Mouse (Mus musculus) liver, embryonic 11.5 days (tissue): ENCODE data around the gene Poldip2. TPM values are rescaled to one million over a fixed set of nuclear protein-coding genes. Genes with fewer than 3 reads are reported as not detected.

Experiments used
- ATAC-seq: fragments of 200-750 bp; cut with Nextera tagmentation; replicated peaks from 2 replicates; pipeline ENCODE4 v1.8.0; 2017; ENCODE audit warnings: moderate number of reproducible peaks, mild to moderate bottlenecking, moderate TSS enrichment, moderate library complexity; ENCODE audit not compliant: low FRiP score
- DNase-seq: peaks from one replicate; pipeline ENCODE4 v3.0.0-alpha.2; 2017; ENCODE audit warnings: low spot score
- H3K27ac ChIP-seq: fragments of 300-500 bp; sonication (generic); 2 replicates; pipeline ENCODE4 v1.5.1; 2014; ENCODE audit warnings: mild to moderate bottlenecking, low read depth, low read length, control low read depth
- H3K27me3 ChIP-seq: fragments of 300-500 bp; sonication (generic); replicated peaks from 2 replicates; pipeline ENCODE4 v1.6.1; 2014; ENCODE audit warnings: low read length, mixed read lengths; ENCODE audit not compliant: control insufficient read depth, insufficient read depth
- H3K36me3 ChIP-seq: fragments of 300-500 bp; sonication (generic); 2 replicates; pipeline ENCODE4 v1.6.1; 2014; ENCODE audit warnings: mild to moderate bottlenecking, low read length, moderate library complexity, mixed read lengths; ENCODE audit not compliant: control insufficient read depth, insufficient read depth
- H3K4me1 ChIP-seq: fragments of 300-500 bp; sonication (generic); replicated peaks from 2 replicates; pipeline ENCODE4 v1.6.1; 2014; ENCODE audit warnings: low read length, mixed read lengths; ENCODE audit not compliant: control insufficient read depth, insufficient read depth
- H3K4me2 ChIP-seq: fragments of 300-500 bp; sonication (generic); 2 replicates; pipeline ENCODE4 v1.6.1; 2014; ENCODE audit warnings: mild to moderate bottlenecking, control low read depth, moderate library complexity
- H3K4me3 ChIP-seq: fragments of 300-500 bp; sonication (generic); 2 replicates; pipeline ENCODE4 v1.5.1; 2014; ENCODE audit warnings: low read depth, low read length, control low read depth
- H3K9ac ChIP-seq: fragments of 300-500 bp; sonication (generic); 2 replicates; pipeline ENCODE4 v1.6.1; 2014; ENCODE audit warnings: low read depth, low read length, control low read depth
- H3K9me3 ChIP-seq: fragments of 300-500 bp; sonication (generic); 2 replicates; pipeline ENCODE4 v1.6.1; 2016; ENCODE audit warnings: low read length, inconsistent platforms, mixed read lengths; ENCODE audit not compliant: control insufficient read depth
- WGBS: fragments of 180-500 bp; shearing (Covaris S2); extraction: QIAGEN DNeasy Blood & Tissue Kit; methylation state at CpG from one replicate; pipeline ENCODE4 v1.1.7; 2014; 5-methylcytosine and 5-hydroxymethylcytosine counted together
- polyA plus RNA-seq: library from polyadenylated mRNA; unstranded; fragments of >200 nt; fragmentation: Nextera tagmentation; extraction: Ambion mirVana; gene quantifications from 2 replicates; pipeline ENCODE4 v1.2.1, GENCODE M21; 2014

Gene Poldip2
- polyA plus RNA-seq, 1 experiment from 2014 or later: 151 TPM

- Histone ChIP-seq H3K27me3 (peaks cover 57% of the 10 kb centered on the region), H3K9me3 (no peaks in the 10 kb centered on the region), H3K36me3 (no peaks in the 10 kb centered on the region), H3K4me2 (peak within 1 kb of the TSS; percentile 93), H3K4me1 (peaks cover 7% of the 10 kb centered on the region), H3K27ac (peak within 1 kb of the TSS; percentile 57), H3K4me3 (peak within 1 kb of the TSS; percentile 54), H3K9ac (peak within 1 kb of the TSS; percentile 25; the same call in 1 of the 2 replicates)
- ATAC-seq (no peak), DNase-seq (no peak)
- WGBS: 51% methylated on average over 7 of the region's 7 CpGs
Measured at GRCm38 (mm10) chr11:78499004-78499403, 13.0 kb upstream of the Poldip2 start, which contains the start of gene Vtn. TSS of gene Vtn (plus strand) at chr11:78499091.

GRCm38 (mm10) chr11:78499543-78499942, 12.4 kb upstream of the Poldip2 start:
- 39% methylated on average over 16 of the region's 16 CpGs for WGBS
- Histone ChIP-seq H3K36me3 (no peaks in the 10 kb centered on the region), H3K9me3 (no peaks in the 10 kb centered on the region), H3K4me2 (peak overlapping the region; percentile 44), H3K27me3 (peaks cover 51% of the 10 kb centered on the region), H3K4me1 (peaks cover 7% of the 10 kb centered on the region), H3K4me3 (peak overlapping the region; percentile 37), H3K27ac (peak overlapping the region; percentile 57), H3K9ac (peak overlapping the region; percentile 8; the same call in 1 of the 2 replicates)
- ATAC-seq (no peak), DNase-seq (no peak)

- H3K4me3 ChIP-seq: peak overlapping the region; percentile 37
- 68% methylated on average over 9 of the region's 9 CpGs for WGBS
- H3K4me1 ChIP-seq: peaks cover 7% of the 10 kb centered on the region
- H3K9me3 ChIP-seq: no peaks in the 10 kb centered on the region
- no peaks in the 10 kb centered on the region for H3K36me3 ChIP-seq
- H3K27ac ChIP-seq: peak overlapping the region; percentile 57; the same call in 1 of the 2 replicates
- peak overlapping the region; percentile 44 for H3K4me2 ChIP-seq
- peaks cover 41% of the 10 kb centered on the region for H3K27me3 ChIP-seq
- no peak for DNase-seq
- H3K9ac ChIP-seq: peak overlapping the region; percentile 30
- peak; percentile 29; the same call in 1 of the 2 replicates for ATAC-seq
Measured at GRCm38 (mm10) chr11:78500623-78501202, 11.3 kb upstream of the Poldip2 start.

- Histone ChIP-seq H3K4me1 (peaks cover 7% of the 10 kb centered on the region), H3K9me3 (no peaks in the 10 kb centered on the region), H3K36me3 (no peaks in the 10 kb centered on the region), H3K4me2 (peak overlapping the region; percentile 35), H3K9ac (no peak overlapping the region), H3K4me3 (no peak overlapping the region), H3K27ac (no peak overlapping the region), H3K27me3 (peaks cover 32% of the 10 kb centered on the region)
- 67% methylated on average over 20 of the region's 20 CpGs for WGBS
- no peak for DNase-seq
- no peak for ATAC-seq
Measured at GRCm38 (mm10) chr11:78501529-78501928, 10.5 kb upstream of the Poldip2 start.

- Histone ChIP-seq H3K36me3 (peaks cover 5% of the 10 kb centered on the region; the same call in 1 of the 2 replicates), H3K4me2 (no peak within 1 kb of the TSS), H3K4me3 (no peak within 1 kb of the TSS), H3K4me1 (no peaks in the 10 kb centered on the region), H3K27ac (no peak within 1 kb of the TSS), H3K27me3 (peaks cover 23% of the 10 kb centered on the region), H3K9me3 (no peaks in the 10 kb centered on the region), H3K9ac (no peak within 1 kb of the TSS)
- DNase-seq: no peak
- no peak for ATAC-seq
- WGBS: 66% methylated on average over 7 of the region's 7 CpGs
Measured at GRCm38 (mm10) chr11:78502909-78503650, 8.9 kb upstream of the Poldip2 start, which contains the start of gene Sebox. TSS of gene Sebox (plus strand) at chr11:78503447.

GRCm38 (mm10) chr11:78505430-78505829, 6.6 kb upstream of the Poldip2 start:
- no peak overlapping the region for H3K4me2 ChIP-seq
- H3K4me3 ChIP-seq: no peak overlapping the region
- H3K4me1 ChIP-seq: no peaks in the 10 kb centered on the region
- H3K27me3 ChIP-seq: peaks cover 4% of the 10 kb centered on the region
- no peak overlapping the region for H3K9ac ChIP-seq
- ATAC-seq (no peak), DNase-seq (no peak)
- peaks cover 9% of the 10 kb centered on the region; the same call in 1 of the 2 replicates for H3K36me3 ChIP-seq
- no peak overlapping the region for H3K27ac ChIP-seq
- WGBS: 76% methylated on average over 3 of the region's 3 CpGs
- H3K9me3 ChIP-seq: no peaks in the 10 kb centered on the region

GRCm38 (mm10) chr11:78509148-78509547, 2.8 kb upstream of the Poldip2 start:
- Histone ChIP-seq H3K36me3 (peaks cover 12% of the 10 kb centered on the region; the same call in 1 of the 2 replicates), H3K4me2 (no peak overlapping the region), H3K9me3 (no peaks in the 10 kb centered on the region), H3K9ac (no peak overlapping the region), H3K4me1 (peaks cover 7% of the 10 kb centered on the region), H3K27ac (no peak overlapping the region), H3K4me3 (no peak overlapping the region), H3K27me3 (no peaks in the 10 kb centered on the region)
- DNase-seq (no peak), ATAC-seq (no peak)
- 74% methylated on average over 5 of the region's 5 CpGs for WGBS

- DNase-seq (no peak), ATAC-seq (no peak)
- H3K27ac ChIP-seq: no peak overlapping the region
- H3K4me2 ChIP-seq: peak overlapping the region; percentile 84
- H3K9me3 ChIP-seq: no peaks in the 10 kb centered on the region
- no peaks in the 10 kb centered on the region for H3K27me3 ChIP-seq
- H3K9ac ChIP-seq: peak overlapping the region; percentile 98
- 71% methylated on average over 3 of the region's 3 CpGs for whole genome bisulfite sequencing
- peaks cover 32% of the 10 kb centered on the region for H3K36me3 ChIP-seq
- peak overlapping the region; percentile 96 for H3K4me3 ChIP-seq
- H3K4me1 ChIP-seq: peaks cover 7% of the 10 kb centered on the region
Measured at GRCm38 (mm10) chr11:78513106-78513790, 1.3 kb downstream of the Poldip2 start.
